Mouse (Mus musculus) embryonic fibroblast, embryonic 13.5 days (primary cell): ENCODE results near the gene D1Pas1.

ENCODE experiments used
- CTCF ChIP-seq: IDR thresholded peaks from 2 replicates; pipeline ENCODE4 v1.5.1; 2011; ENCODE audit warnings: mild to moderate bottlenecking, control low read depth, low read length, moderate library complexity, borderline replicate concordance; ENCODE audit not compliant: insufficient read depth
- POLR2A ChIP-seq: IDR thresholded peaks from 2 replicates; pipeline ENCODE4 v1.6.1; 2011; ENCODE audit warnings: low read depth, mild to moderate bottlenecking, control low read depth, low read length, moderate library complexity

DNA sequence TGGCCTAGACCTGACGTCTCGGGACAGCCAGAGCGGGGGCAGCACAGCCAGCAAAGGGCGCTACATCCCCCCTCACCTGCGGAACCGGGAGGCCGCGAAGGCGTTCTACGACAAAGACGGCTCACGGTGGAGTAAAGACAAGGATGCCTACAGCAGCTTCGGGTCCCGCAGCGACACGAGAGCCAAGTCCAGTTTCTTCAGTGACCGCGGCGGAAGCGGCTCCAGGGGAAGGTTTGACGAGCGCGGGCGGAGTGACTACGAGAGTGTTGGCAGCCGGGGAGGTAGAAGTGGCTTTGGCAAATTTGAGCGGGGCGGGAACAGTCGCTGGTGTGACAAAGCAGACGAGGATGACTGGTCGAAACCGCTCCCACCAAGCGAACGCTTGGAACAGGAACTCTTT lies 710 bp downstream of the D1Pas1 start:
- TF ChIP-seq POLR2A = no peak
- no peak for TF ChIP-seq CTCF
